Mouse (Mus musculus) intestine, embryonic 16.5 days (tissue): ENCODE data around the gene Acer1. TPM values are rescaled to one million over a fixed set of nuclear protein-coding genes. Genes with fewer than 3 reads are reported as not detected.

ENCODE experiments used
- ATAC-seq: fragments of 200-750 bp; cut with Nextera tagmentation; 2 replicates; pipeline ENCODE4 v1.8.0; 2017; ENCODE audit warnings: moderate TSS enrichment, moderate library complexity
- H3K27ac ChIP-seq: fragments of 300-500 bp; sonication (generic); 2 replicates; pipeline ENCODE4 v1.5.1; 2014; ENCODE audit warnings: mild to moderate bottlenecking, low read length
- H3K27me3 ChIP-seq: fragments of 300-500 bp; sonication (generic); replicated peaks from 2 replicates; pipeline ENCODE4 v1.6.1; 2014; ENCODE audit warnings: low read length, control low read depth, mixed read lengths; ENCODE audit not compliant: control insufficient read depth, insufficient read depth
- H3K36me3 ChIP-seq: fragments of 300-500 bp; sonication (generic); 2 replicates; pipeline ENCODE4 v1.6.1; 2014; ENCODE audit warnings: low read length, control low read depth; ENCODE audit not compliant: control insufficient read depth, insufficient read depth
- H3K4me1 ChIP-seq: fragments of 300-500 bp; sonication (generic); 2 replicates; pipeline ENCODE4 v1.6.1; 2014; ENCODE audit warnings: low read length, control low read depth, mixed read lengths; ENCODE audit not compliant: control insufficient read depth, insufficient read depth
- H3K4me2 ChIP-seq: fragments of 300-500 bp; sonication (generic); 2 replicates; pipeline ENCODE4 v1.6.1; 2014; ENCODE audit warnings: low read depth, low read length, control low read depth
- H3K4me3 ChIP-seq: fragments of 300-500 bp; sonication (generic); 2 replicates; pipeline ENCODE4 v1.5.1; 2014; ENCODE audit warnings: mild to moderate bottlenecking, low read length
- H3K9ac ChIP-seq: fragments of 300-500 bp; sonication (generic); 2 replicates; pipeline ENCODE4 v1.6.1; 2014; ENCODE audit warnings: low read depth, low read length
- H3K9me3 ChIP-seq: fragments of 300-500 bp; sonication (generic); 2 replicates; pipeline ENCODE4 v1.6.1; 2016; ENCODE audit warnings: low read length, control low read depth; ENCODE audit not compliant: control insufficient read depth
- WGBS: fragments of 180-500 bp; shearing (Covaris S2); extraction: QIAGEN DNeasy Blood & Tissue Kit; methylation state at CpG from one replicate; pipeline ENCODE4 v1.1.7; 2014; 5-methylcytosine and 5-hydroxymethylcytosine counted together
- polyA plus RNA-seq: library from polyadenylated mRNA; unstranded; fragments of >200 nt; fragmentation: Nextera tagmentation; extraction: Ambion mirVana; gene quantifications from 2 replicates; pipeline ENCODE4 v1.2.1, GENCODE M21; 2015

The Acer1 gene
- 0.65 and 0.88 TPM in 2 replicates for polyA plus RNA-seq

DNA sequence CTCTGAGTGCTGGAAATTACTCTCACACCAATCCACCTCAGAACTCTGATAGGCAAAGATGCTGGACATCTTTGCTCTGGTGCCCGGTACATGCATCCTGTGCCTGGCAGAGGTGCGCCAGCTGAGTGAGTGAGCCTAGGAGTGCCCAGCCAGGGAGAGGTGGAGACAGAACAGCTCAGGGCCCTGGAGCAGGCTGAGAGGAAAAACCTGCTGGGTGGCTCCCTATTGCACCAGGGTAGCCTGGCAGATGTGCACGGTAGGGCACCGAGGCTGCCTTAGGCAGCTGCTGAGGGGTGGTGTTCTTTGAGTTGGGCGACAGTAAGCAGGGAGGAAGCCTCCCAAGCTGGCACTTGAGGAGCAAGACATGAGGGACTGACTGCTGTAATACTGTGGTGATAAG lies at the start of gene Acer1:
Gene Acer1, minus strand, starts transcription at position 114 of the 400 bp plus-strand sequence.
- Histone ChIP-seq H3K9ac (peak within 1 kb of the TSS; percentile 32), H3K36me3 (no peaks in the 10 kb centered on the region), H3K4me1 (peaks cover 18% of the 10 kb centered on the region), H3K27ac (peak within 1 kb of the TSS; percentile 73), H3K4me2 (peak within 1 kb of the TSS; percentile 24; the same call in 1 of the 2 replicates), H3K9me3 (no peaks in the 10 kb centered on the region), H3K27me3 (no peaks in the 10 kb centered on the region), H3K4me3 (no peak within 1 kb of the TSS)
- ATAC-seq = no peak
- WGBS = 64% methylated on average over 5 of the region's 5 CpGs

DNA sequence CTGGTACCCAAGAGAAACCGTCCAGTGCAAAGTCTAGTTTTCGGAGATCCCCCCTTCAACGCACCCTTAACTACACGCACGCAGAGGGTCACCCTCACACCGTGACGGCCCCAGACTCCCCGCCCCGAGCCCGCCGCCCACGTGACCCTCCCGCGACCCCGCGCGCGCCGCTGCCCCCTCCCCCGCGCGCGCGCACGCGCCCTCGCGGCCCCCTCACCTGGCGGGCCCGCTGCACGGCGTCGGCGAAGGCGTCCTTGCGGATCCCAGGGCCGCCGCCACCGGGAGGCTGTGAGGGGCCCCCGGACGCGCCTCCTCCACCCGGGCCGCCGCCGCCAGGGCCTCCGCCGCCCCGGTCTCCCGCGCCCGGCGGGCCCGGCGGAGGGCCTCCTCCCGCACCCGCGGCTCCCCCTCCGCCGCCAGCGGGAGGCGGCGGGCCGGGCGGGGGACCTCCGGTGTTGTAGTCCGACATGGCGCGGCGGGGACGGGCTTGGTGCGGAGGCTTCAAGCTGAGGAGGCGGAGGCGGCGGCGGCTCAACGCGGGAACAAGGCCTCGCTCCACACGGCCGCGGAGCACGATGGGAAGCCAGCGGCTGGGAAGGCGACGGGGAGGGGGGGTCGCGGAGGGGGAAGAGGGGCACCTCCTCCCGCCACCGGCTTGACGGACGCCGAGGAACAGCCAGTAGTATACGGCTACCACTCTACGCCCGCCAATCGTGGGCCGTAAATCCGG lies 49.2 kb upstream of the Acer1 start, which contains the start of gene Khsrp:
Gene Khsrp, minus strand, starts transcription at position 592 of the 730 bp plus-strand sequence.
- ATAC-seq = peak; percentile 0; the same call in 1 of the 2 replicates
- Histone ChIP-seq H3K9me3 (no peaks in the 10 kb centered on the region), H3K4me3 (peak within 1 kb of the TSS; percentile 86), H3K4me2 (peak within 1 kb of the TSS; percentile 88), H3K27me3 (no peaks in the 10 kb centered on the region), H3K4me1 (peaks cover 10% of the 10 kb centered on the region), H3K9ac (peak within 1 kb of the TSS; percentile 100), H3K36me3 (peaks cover 17% of the 10 kb centered on the region), H3K27ac (peak within 1 kb of the TSS; percentile 92)
- WGBS = under 1% methylated on average over 78 of the region's 99 CpGs

DNA sequence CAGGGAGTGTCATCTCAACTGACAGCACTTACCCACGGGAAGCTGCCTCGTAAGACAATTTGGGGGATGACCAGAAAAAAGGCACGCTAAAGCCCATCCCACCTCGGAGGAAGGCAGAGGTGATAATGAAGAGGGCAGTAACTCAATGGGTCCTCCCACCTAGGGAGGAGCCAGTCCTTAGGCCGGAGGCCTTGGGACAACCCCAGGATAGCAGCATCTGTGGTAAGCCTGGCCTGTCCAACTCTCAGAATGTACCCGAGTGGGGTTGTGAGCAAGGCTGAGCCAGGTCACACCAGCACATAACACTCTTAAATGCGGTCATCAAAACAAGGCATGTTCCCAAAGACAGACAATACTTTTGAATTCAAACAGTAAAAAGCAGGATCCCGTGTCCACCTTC lies 47.8 kb upstream of the Acer1 start:
- peak overlapping the region; percentile 100 for H3K9ac ChIP-seq
- peak overlapping the region; percentile 88 for H3K4me2 ChIP-seq
- no peak for ATAC-seq
- WGBS = 34% methylated on average over 8 of the region's 8 CpGs
- H3K36me3 ChIP-seq = peaks cover 30% of the 10 kb centered on the region
- H3K27ac ChIP-seq = no peak overlapping the region
- H3K4me1 ChIP-seq = peaks cover 10% of the 10 kb centered on the region
- H3K4me3 ChIP-seq = peak overlapping the region; percentile 86
- no peaks in the 10 kb centered on the region for H3K27me3 ChIP-seq
- H3K9me3 ChIP-seq = no peaks in the 10 kb centered on the region

DNA sequence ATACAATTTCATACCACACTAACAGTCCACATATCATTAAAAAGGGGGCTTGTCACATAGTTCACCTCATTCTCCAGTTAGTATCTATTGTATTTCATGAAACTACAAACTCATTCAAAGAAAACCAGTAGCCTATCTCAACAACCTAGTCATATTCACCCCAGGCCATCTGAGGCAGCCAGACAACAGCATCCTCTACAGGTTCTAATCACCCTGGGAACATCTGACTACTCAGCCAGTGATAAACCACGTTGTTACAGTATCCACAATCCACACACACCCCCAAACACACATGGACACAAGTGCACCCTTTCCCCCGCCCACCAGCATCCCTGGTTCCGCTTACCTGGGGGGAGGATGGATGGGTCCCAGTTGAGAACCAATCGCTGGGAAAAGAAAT lies 45.5 kb upstream of the Acer1 start:
- no peak for ATAC-seq
- Histone ChIP-seq H3K4me1 (peaks cover 10% of the 10 kb centered on the region), H3K4me3 (no peak overlapping the region), H3K36me3 (peaks cover 49% of the 10 kb centered on the region), H3K9ac (no peak overlapping the region), H3K27me3 (no peaks in the 10 kb centered on the region), H3K9me3 (no peaks in the 10 kb centered on the region), H3K4me2 (no peak overlapping the region), H3K27ac (no peak overlapping the region)
- WGBS = 86% methylated on average over 4 of the region's 4 CpGs

DNA sequence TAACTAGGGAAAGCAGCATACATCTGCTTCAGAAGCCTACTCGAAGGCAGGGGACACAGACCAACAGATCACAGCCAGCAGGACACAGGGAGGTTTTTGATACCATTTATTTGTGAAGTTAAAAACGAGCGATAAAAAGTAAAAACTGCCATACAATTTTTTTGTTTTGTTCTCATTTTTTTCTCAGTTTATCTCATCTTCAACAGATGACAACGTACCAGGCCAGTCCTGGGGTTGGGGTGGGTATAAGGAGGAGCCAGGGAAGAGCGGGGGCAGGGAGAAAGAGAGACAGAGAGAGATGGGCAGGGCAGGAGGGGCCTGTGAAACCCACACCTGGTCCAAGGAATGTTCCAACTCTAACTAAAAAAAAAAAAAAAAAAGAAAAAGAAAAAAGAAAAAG lies 39.0 kb upstream of the Acer1 start:
- WGBS = 84% methylated on average over 5 of the region's 5 CpGs
- no peak overlapping the region for H3K4me3 ChIP-seq
- no peak overlapping the region for H3K4me2 ChIP-seq
- peaks cover 37% of the 10 kb centered on the region for H3K36me3 ChIP-seq
- ATAC-seq = no peak
- no peak overlapping the region for H3K27ac ChIP-seq
- no peaks in the 10 kb centered on the region for H3K4me1 ChIP-seq
- no peaks in the 10 kb centered on the region for H3K9me3 ChIP-seq
- H3K9ac ChIP-seq = no peak overlapping the region
- no peaks in the 10 kb centered on the region for H3K27me3 ChIP-seq

DNA sequence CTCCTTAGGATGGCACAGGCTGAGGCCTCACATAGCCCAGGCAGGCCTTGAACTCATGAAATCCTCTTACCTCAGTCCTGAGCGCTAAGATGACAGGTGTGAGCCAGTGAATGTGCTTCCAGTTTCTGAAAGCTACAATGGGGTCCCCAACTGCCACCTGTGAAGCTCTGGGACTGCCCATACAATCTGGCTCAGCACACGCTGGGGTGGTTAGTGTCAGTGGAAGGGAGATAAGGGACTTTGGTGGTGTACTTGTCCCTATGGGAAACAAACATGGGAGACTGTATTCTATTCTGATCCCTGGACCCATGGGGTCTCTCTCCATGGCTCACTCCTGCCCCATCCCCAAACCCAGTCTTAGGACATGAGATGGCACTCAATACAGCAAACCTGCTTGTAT lies 37.8 kb upstream of the Acer1 start:
- Histone ChIP-seq H3K4me3 (no peak overlapping the region), H3K9me3 (no peaks in the 10 kb centered on the region), H3K36me3 (peaks cover 25% of the 10 kb centered on the region), H3K4me1 (no peaks in the 10 kb centered on the region), H3K27me3 (no peaks in the 10 kb centered on the region), H3K4me2 (no peak overlapping the region), H3K9ac (no peak overlapping the region), H3K27ac (no peak overlapping the region)
- no peak for ATAC-seq
- WGBS = 90% methylated on average over 2 of the region's 2 CpGs

DNA sequence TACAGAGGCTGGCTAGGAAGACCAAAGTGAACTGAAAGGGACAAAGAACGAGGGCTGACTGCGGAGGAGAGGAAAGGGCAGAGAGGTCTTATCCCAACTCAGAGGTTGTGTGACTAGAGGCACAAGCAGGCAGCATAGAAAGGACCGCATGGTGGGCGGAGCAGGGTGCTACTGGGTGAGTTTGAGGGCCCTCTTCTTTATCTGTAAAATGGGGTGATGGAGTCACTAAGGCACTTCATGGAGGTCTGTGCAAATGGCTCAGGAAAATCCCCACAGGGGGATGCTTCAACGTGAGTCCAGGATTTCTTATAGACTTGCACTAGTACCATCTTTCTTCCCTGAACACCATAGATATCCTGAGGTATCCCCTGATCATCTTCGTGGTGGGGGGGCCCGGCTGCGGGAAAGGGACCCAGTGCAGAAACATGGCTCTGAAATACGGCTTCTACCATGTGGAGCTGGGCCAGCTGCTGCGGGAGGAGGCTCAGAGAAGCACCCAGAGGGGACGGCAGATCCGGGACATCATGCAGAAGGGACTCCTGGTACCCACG lies 30.4 kb upstream of the Acer1 start:
- Histone ChIP-seq H3K27me3 (no peaks in the 10 kb centered on the region), H3K4me3 (peak overlapping the region; percentile 83), H3K9me3 (no peaks in the 10 kb centered on the region), H3K36me3 (0 out of 2 replicates have a peak, but pooled peaks cover 6% of the 10 kb centered on the region), H3K4me2 (peak overlapping the region; percentile 60), H3K9ac (peak overlapping the region; percentile 81; the same call in 1 of the 2 replicates), H3K4me1 (peaks cover 14% of the 10 kb centered on the region), H3K27ac (peak overlapping the region; percentile 93)
- ATAC-seq = no peak
- 69% methylated on average over 13 of the region's 13 CpGs for WGBS

DNA sequence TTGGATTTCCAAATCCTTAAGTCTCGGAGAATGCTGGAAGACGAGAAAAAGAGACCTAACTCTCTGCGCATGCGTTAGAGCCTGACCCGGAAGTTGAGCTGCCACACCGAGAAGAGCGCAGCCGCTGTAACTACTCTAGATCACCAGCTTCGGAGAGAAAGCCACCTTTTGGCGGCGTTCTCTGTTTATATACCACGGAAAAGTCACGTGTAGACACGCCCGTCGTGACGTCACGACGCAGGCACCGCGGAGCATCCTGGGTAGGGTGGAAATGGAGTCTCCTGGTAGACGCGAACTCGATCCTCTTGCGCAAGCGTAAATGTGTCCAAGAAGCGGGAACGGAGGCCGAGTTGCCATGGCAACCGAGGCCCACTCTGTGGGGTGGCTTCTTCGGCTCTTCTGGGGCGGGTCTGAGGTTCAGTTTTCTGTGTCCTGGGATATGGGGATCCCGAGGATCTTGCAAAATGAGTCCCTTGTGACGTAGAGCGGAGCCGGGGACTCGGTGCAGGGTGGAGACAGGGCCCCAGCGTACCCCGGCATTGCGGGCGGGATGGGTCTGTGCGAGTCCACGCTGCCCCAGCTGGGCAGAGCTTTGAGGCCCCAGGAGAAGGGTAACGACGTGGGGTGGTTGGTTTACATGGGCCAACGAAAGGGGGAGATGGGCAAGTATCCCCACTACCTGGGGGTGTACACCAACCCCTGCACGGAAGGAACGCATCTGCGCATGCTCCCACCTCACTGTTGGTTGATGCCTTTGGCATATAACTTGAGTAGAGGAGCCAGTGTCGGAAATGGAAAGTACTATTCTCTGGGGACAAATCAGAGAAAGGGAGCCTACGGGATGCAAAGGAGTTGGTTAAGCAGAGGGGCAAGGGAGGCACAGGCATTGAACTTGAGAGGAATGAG lies 29.6 kb upstream of the Acer1 start, which contains the start of the genes Gtf2f1 and Gm17949:
Gene Gtf2f1, minus strand, starts transcription at position 53 of the 906 bp plus-strand sequence.
Gene Gm17949, plus strand, starts transcription at position 234 of the 906 bp plus-strand sequence.
- Histone ChIP-seq H3K4me3 (peak within 1 kb of the TSS; percentile 83), H3K27ac (peak within 1 kb of the TSS; percentile 93), H3K36me3 (peaks cover 12% of the 10 kb centered on the region), H3K9me3 (no peaks in the 10 kb centered on the region), H3K9ac (peak within 1 kb of the TSS; percentile 84), H3K27me3 (no peaks in the 10 kb centered on the region), H3K4me1 (peaks cover 14% of the 10 kb centered on the region), H3K4me2 (peak within 1 kb of the TSS; percentile 78)
- peak; percentile 93 for ATAC-seq
- under 1% methylated on average over 51 of the region's 51 CpGs for WGBS

DNA sequence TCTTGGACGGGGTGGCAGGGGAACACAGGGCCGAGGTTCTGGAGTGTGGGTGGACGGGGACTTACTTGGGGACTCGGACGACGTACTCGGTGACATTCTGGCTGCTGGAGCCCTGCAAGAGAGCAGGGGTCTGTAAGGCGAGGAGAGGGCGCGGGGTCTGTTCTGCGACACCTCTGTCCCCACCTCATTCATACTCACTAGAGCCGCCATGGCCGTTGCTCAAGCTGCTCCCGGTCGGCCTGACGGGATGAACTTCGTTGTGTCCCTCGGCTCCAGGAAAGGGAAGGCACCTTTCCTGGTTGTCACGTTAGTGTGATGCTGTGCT lies 28.9 kb upstream of the Acer1 start:
- Histone ChIP-seq H3K4me3 (peak overlapping the region; percentile 83), H3K27me3 (no peaks in the 10 kb centered on the region), H3K9ac (peak overlapping the region; percentile 84), H3K4me1 (peaks cover 14% of the 10 kb centered on the region), H3K9me3 (no peaks in the 10 kb centered on the region), H3K4me2 (peak overlapping the region; percentile 78), H3K36me3 (peaks cover 16% of the 10 kb centered on the region), H3K27ac (peak overlapping the region; percentile 75)
- peak; percentile 65 for ATAC-seq
- WGBS = 0% methylated on average over 19 of the region's 19 CpGs
